Mouse (Mus musculus): ENCODE measurements at regions not wholly inside any gene's neighbourhood (a gene's known extent, or its start where the extent isn't known, plus 50 kb on each side); places are given as distances from the start of the nearest gene placed in this dataset.
"Not testable (repeated sequence)": the region's sequence is repeated elsewhere in the genome, so short reads cannot be mapped to it uniquely, and the experiment has no call there.

DNA sequence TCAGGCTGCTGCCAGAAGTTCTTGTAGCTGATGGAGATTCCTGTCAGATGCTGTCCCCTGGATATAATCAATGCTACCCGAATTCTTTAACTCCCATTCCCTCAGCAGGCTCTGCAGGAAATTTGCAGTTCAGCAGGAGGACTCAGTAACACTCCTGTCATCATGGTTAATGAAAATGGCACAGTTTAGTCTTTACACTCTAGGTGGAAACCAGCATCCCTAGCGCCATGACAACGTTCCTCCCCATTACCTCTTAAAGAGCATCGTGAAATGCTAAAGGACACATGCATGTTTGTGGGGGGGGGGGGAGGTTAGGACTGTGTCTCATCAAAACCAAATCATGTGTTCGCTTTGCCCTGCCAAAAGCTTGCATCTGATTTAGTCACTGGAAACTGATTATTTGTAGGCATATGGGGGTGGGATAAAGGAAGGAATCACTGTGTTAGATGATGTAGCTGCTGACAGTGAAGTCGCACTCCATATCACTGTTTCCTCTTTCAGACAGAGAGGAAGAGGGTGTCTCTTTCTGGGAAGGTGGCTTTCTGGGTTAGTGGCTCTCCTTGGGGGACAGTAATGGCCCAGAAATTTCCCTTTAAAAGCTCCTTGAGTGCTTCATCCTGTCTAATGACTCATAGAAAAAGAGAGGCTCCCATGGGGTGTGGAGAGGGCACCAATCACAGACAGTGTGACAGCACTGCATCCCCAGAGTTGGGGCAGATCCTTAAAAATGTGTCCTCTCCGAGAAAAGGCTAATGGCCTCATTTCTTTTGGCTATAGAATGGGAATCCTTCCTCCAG lies 351.5 kb downstream of the Plekhb2 start:
- DNase-seq: no peak

DNA sequence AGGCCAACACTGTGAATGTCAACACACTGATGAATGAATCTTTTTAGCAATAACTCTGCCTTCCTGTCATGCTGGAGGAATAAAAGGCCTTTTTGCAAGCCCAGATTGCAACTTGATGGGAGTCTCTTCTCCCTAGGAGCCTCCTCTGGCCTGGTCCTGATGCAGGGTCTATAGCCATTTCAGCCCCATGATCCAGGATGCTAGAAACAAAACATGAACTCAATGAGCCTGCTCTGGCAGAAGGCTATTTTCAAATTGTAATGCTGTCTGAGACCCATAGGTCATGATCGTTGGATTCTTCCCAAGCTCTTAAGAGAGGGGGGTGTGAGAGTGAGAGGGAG lies 352.1 kb downstream of the Plekhb2 start:
- DNase-seq: no peak

DNA sequence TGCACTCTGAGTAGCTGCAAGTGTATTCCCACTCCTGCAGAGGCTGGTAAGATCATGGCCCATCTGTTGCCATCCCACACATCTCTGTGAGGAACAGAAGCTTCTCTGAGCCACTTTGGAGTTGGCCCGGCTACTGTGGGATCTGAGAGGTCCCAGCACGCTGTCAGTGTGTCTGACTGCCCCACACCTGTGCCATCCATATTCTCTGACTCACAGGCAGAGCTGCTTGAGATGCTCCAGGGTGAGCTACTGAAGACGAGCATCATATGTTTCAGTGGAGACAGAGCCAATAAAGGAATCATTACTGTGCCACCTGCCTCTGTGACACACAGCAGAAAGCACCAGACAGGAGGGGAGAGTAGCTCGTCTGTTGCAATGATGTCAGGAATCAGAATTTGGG lies 352.8 kb downstream of the Plekhb2 start:
- peak; percentile 17 to 37 for DNase-seq

DNA sequence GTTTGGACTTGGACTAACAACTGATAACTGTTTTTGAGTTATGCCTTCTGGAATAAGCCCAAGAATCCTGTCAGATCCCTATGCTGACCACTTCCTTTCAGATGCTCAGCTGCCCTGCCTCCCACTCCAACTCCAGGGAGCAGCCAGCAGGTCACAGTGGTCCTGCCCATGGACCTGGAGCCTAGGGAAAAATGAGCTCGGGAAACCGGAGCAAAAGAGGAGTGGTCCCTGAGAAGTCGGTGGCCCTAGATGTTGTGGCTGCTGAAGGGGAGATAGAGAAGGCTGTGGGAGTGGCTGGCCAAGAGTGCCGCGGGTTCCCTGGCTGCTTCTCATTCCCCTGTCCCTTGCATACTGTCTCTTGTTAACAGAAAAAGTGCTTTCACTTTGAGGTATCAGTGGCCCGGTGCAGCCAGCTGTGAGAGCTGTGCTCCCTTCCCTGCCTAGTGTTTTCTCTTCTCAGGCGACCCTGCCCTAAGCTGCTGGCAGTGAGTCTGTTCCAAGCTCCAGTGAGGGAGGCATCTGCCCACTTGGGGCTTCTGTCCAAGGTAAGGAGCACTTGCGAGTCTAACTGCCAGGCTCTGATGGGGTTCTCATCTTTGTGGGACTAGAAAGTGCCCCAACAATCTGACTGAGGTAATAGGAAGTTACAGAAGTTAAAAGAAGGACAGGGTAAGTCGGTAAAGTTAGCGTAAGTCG lies 357.2 kb downstream of the Plekhb2 start:
- no peak for DNase-seq

DNA sequence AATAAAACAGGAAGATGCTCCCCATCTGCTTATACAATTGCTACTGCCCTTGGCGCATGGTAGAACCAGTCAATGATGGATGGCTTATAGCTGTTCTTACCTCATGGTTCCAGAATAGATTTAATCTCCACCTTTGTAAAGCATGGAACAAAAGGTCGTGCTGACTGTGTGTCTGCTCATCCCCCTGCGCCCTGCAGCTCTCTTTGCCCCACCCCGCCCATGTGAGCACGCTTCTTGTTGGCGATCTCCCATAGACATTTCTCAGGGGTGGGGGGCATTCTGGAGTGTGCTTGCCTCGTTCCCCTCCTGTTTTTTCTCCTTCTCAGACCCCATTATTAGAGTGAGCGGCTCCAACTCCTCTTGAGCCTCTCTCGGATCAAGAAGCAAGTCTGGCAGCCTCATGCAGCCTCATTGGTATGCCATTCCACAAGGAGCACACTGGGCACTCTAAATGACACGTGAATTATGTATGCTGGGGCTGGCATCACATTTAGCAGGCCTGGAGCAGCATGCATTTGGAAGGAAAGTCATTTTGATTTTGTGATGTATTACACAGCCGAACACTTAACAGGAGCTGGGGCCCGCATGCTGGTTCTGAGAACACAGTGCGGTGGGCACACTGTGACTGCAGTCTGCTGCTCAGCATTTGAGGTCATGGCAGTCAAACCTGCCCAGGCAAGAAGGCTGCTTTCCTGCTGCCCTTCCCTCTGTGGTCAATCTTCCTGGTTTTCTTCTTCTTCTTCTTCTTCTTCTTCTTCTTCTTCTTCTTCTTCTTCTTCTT lies 362.5 kb downstream of the Plekhb2 start:
- DNase-seq: no peak

DNA sequence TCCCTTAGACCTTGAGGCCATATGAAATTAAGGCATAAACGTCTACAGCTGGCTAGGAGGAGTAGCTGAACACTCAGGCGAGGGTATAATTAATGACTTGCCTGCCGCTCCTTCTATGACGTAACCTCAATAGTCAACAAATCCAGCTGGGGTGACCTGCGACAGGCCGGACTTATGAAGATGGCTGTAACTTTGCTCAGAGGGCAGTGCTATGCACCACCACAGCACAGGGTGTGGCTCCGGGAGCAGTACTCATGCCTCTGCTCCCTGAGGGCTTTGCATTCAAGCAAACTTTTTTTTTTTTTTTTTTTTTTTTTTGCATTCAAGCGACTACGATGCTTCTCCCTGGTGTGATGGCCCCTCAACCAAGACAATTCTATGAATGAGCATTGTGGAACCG lies 364.1 kb downstream of the Plekhb2 start:
- DNase-seq: no peak

DNA sequence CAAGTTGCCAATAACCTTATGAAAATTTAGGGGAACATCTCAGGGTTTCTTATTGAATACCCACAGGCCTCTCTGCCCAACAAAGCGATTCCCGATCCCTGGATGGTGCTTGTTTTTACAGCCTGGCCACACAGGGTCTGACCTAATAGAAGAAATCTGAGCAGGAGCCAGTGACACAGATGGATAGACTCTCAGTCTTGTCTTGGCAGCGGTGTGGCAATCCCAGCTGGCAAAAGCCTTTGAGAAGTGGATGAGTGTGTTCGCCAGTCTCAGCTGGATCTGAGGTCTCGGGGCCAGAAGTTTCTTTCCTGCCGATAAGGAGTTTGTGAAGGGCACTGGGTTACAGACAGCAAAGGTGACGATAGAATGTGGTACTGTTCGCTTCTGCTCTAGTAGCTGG lies 366.6 kb downstream of the Plekhb2 start:
- peak; percentile 17 to 24 for DNase-seq

DNA sequence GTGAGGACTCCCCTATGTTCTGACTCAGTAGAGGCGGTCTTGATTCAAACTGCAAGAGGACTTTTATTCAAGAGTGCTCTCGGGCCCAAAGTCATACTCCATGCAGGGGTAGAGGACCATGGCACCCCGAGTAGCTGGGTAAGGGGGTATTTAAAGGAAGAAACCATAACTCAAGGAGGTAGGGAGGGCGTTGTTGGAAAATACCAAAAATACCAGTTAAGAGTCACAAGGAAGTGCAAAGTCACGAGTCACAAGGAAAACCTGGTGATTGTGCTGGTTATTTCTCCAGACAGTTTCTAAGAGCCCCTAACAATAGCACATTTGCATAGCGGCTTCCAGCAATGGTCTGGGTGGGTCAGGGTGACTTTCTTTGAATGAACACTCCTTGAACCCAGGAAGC lies 370.4 kb downstream of the Plekhb2 start:
- not testable (repeated sequence) for DNase-seq

DNA sequence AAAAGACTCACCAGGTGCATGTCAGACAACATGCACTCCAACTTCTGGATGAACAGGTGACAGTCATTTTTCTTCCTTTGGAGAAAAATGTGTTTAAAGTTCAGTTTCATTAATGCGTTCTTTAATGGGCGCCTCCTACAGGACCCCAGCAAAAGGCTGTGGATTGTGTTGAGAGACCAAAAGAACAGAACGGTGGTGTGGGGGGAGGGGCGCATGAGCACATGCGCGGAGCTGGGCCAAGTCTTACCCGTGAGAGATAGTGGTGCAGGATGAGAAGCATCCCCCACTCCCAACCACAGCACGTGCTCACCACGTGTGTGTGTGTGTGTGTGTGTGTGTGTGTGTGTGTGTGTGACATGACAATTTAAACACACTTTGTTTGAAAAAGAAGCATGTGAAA lies 371.0 kb downstream of the Plekhb2 start:
- DNase-seq: no peak

DNA sequence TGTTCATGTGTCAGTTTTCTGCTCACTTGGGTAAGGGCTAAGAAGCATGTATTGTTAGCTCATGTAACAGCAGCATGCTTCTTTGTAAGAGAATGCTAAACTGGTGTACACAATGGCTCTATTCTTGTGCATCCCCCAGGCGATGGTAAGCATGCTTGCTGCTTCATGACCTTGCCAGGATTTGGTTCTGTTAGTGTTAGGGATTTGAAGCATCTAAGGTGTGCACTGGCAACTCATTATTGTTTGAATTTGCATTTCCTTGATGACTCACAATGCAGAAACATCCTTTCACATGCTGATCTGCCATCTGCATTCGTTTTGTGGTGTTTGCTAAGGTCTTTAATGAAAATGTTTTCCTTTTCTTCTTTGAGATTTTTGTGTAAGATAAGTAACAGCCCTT lies 382.8 kb downstream of the Plekhb2 start:
- DNase-seq: no peak

DNA sequence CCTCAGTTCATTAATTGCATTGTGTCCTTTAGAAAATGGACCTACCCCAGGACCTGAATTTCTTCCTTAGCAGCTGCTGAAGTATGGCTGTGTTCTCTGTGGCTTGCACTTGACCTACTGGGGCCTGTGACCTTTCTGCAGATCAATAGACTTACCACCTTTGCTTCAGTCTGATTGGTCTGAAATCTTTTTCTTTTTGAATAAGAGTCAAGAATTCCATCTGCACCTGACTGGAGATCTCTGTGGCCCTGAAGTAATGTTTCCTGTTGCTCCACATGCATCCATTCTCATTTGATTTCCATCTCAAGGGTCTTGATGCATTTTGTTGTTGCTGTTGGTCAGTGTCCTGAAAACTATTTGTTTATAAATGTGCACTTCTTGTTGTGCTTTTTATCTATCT lies 388.4 kb downstream of the Plekhb2 start:
- no peak for DNase-seq

DNA sequence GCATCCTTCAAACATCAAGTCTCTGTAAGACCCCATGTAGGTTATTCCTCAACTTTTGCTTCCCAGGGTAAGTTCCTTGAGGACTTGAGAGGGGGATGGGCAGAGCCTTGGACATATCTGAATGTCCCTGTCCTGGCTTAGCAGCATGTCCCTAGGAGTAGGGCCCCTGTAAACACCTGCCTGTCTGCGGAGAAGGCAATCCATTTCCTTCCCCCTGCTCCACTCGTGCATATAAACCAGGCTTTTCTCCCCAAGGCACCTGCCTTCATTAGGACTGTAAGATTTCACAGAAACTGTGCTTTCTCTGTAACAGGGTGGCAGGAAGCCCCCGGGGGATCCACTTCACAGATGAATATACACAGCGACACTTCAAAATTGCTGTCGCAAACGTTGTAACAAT lies 393.1 kb downstream of the Plekhb2 start:
- no peak for DNase-seq

DNA sequence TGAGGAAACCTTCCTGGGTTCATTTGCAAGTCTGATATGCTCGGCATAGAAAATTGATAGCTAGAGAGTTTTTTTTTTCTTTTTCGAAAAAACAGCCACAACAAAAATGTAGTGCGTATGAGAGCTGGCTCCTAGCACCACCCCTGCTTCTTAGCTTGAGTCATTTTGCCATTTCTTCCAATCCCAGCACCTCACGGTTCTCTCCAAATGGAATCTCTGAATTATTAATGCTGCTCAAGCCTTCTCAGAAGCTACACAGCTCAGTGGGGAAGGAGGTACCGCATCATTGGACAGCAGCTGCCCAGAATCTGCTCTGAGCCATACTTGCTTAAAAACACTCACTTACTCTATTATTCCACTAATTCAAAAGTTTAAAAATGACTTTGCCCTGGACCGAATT lies 393.6 kb downstream of the Plekhb2 start:
- DNase-seq: no peak

DNA sequence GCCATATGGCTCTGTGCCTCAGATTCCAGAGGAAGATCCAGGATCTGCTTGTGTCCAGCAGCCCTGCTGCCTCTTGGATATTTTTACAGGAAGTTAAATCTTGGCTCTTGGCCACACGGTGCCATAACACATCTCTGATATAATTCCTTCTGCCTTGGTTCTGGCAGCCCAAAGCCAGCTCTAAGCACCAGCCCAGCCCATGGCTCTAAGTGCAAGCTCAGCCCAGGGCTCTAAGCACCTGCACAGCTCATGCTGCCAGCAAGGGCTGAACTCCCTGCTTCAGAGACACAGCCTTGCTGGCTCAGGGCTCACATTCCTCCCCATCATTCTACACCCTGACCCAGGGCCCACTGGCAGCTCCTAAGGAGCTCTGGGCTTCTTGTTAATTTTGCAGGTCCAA lies 415.3 kb downstream of the Plekhb2 start:
- peak; percentile 11 to 12 for DNase-seq

DNA sequence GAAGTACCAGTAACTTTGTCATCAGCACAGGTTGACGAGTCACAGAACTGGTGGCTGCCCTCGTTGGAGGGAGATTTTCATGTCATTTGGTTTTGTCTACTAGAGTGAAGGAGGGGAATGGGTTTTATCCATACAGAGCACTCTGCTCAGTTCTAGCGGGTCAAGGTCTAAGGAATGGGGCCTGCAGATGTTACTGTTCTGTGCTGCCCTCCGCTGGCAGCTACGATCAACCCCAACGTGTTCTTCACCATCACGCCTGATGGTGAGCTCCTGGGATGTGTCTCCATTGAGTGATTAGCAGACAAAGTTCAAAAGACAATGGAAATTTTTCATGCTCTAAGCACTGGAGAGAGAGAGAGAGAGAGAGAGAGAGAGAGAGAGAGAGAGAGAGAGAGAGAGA lies 416.9 kb downstream of the Plekhb2 start:
- peak in 1 of 2 experiments; percentile 4 for DNase-seq

DNA sequence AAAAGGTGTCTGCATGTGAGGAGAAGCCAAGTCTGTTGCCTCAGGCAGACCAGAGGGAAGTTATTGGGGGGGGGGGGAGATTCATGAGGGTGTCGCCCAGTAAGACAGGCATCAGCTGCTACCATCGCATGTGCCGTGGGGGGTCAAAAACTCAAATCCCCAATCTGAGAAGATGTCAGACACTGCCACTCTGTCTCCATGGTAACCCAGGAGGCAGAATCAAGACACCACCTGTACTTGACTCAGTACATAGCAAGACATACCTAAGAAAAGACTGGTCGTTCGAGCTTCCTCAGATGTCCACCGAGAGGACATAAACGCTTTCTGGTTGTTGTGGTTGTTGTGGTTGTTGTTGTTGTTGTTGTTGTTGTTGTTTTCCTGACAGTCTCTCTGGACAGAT lies 418.1 kb downstream of the Plekhb2 start:
- no peak for DNase-seq

DNA sequence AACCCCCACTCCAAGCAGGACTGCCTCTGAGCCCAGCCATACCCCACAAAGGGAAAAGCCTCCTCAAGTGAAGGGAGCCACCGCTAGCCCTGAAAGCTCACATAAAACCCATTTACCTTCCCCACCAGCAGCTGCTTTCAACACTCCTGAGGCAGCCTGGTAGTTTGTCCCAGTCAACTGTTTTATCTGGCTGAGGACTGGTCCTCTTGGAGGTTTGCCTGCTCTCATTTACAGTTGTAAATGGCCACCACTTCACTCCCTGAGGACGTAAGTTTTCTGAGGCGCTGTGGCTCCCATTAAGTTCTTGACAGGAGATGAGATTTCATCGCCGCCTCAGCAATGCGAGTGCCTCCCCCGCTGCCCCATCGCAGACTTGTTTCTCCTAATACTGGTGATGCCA lies 425.2 kb downstream of the Plekhb2 start:
- DNase-seq: no peak

Measured in cerebellum, postnatal 36 days (tissue).